Mouse (Mus musculus) heart, adult 2 months (tissue): ENCODE measurements around the gene Zdhhc17. TPM values are rescaled to one million over a fixed set of nuclear protein-coding genes. Genes with fewer than 3 reads are reported as not detected.

Experiments
- DNase-seq, 2 experiments: peaks; one replicate each; pipeline ENCODE4 v3.0.0; 2021
- H3K27ac ChIP-seq: fragments of 200-600 bp; 2 replicates; pipeline ENCODE4 v1.8.1; 2022
- H3K27me3 ChIP-seq: fragments of 200-500 bp; 2 replicates; pipeline ENCODE4 v1.6.1; 2012; ENCODE audit warnings: mild to moderate bottlenecking, low read length, inconsistent platforms, mixed read lengths; ENCODE audit not compliant: control insufficient read depth, insufficient read depth
- H3K36me3 ChIP-seq: fragments of 200-500 bp; 2 replicates; pipeline ENCODE4 v1.6.1; 2012; ENCODE audit warnings: low read length, inconsistent platforms; ENCODE audit not compliant: control insufficient read depth, insufficient read depth
- H3K4me1 ChIP-seq: fragments of 200-500 bp; 2 replicates; pipeline ENCODE4 v1.6.1; 2011; ENCODE audit warnings: low read length; ENCODE audit not compliant: control insufficient read depth, insufficient read depth
- H3K4me3 ChIP-seq: fragments of 200-600 bp; 2 replicates; pipeline ENCODE4 v1.8.1; 2022
- H3K79me2 ChIP-seq: fragments of 200-500 bp; replicated peaks from 2 replicates; pipeline ENCODE4 v1.6.1; 2012; ENCODE audit warnings: mild to moderate bottlenecking, inconsistent platforms, low read length, moderate library complexity, mixed read lengths; ENCODE audit not compliant: control insufficient read depth, insufficient read depth
- H3K9ac ChIP-seq: fragments of 200-500 bp; 2 replicates; pipeline ENCODE4 v1.6.1; 2012; ENCODE audit warnings: low read depth, mild to moderate bottlenecking, control low read depth, inconsistent platforms, low read length, mixed read lengths
- CTCF ChIP-seq: fragments of 200-600 bp; IDR thresholded peaks from 2 replicates; pipeline ENCODE4 v1.8.1; 2022; ENCODE audit warnings: antibody characterized with exemption, mild to moderate bottlenecking, moderate library complexity
- EP300 ChIP-seq: fragments of 200-500 bp; IDR thresholded peaks from 2 replicates; pipeline ENCODE4 v1.6.1; 2011; ENCODE audit warnings: low read depth, low read length, control low read depth; ENCODE audit not compliant: insufficient read depth
- POLR2A ChIP-seq: fragments of 200-500 bp; IDR thresholded peaks from 2 replicates; pipeline ENCODE4 v1.6.1; 2011; ENCODE audit warnings: mild to moderate bottlenecking, low read depth, low read length, control low read depth; ENCODE audit not compliant: insufficient read depth
- WGBS: fragments of 180-500 bp; shearing (Covaris S2); methylation state at CpG from one replicate; pipeline ENCODE4 v1.1.7; 2018; 5-methylcytosine and 5-hydroxymethylcytosine counted together
- intact Hi-C: fragments of 180-260 bp; cut with DNase I; formaldehyde crosslinking; loops from one replicate; pipeline ENCODE4 v1.15.1; 2025
- polyA plus RNA-seq: library from polyadenylated mRNA; depleted of rRNA; stranded (reverse); fragments of >200 nt; gene quantifications from 2 replicates; pipeline ENCODE4 v1.2.3, GENCODE M21; 2012
- total RNA-seq, 2 experiments: library from RNA; stranded (reverse); gene quantifications; 2 replicates each; pipeline ENCODE4 v1.2.3; 2021

Gene Zdhhc17
- total and polyA plus RNA-seq, 3 experiments, result 19.0 to 27.6 (median 20.5) TPM

DNA sequence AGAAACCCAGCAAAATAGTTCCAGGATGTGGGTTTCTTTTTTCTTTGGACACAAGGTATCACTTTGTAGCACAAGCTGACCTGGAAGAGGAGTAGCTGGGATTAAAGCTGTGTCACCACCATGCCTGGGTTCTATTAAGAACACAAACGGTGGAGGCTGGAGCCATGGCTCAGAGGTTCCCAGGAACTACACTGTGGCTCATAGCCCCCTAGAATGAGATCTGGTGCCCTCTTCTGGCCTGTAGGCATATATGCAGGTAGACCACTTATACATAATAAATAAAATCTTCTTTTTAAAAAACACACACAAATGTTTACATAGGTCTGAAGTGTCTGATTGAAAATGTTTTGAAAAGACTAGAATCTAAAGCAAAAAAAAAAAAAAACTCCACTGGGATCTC, 33.9 kb downstream of the Zdhhc17 start:
- no peak overlapping the region for H3K4me3 ChIP-seq
- H3K36me3 ChIP-seq, result no peaks in the 10 kb centered on the region; the same call in 1 of the 2 replicates
- H3K4me1 ChIP-seq, result no peaks in the 10 kb centered on the region
- H3K9ac ChIP-seq, result no peak overlapping the region
- no peaks in the 10 kb centered on the region for H3K27me3 ChIP-seq
- DNase-seq, result peak in 1 of 2 experiments; percentile 26
- WGBS, result 0% methylated on average over 1 of the region's 1 CpGs
- no peak overlapping the region for H3K27ac ChIP-seq
- 0 out of 2 replicates have a peak, but pooled peaks cover 3% of the 10 kb centered on the region for H3K79me2 ChIP-seq
- TF ChIP-seq EP300 (no peak), CTCF (peak; percentile 85)
- intact Hi-C loops, result loop anchor here (1.0 kb wide), 1 partner anchor 182 kb away; no protein-coding TSS in a partner anchor

- Histone ChIP-seq H3K27ac (no peak overlapping the region), H3K27me3 (no peaks in the 10 kb centered on the region), H3K4me3 (no peak overlapping the region), H3K79me2 (0 out of 2 replicates have a peak, but pooled peaks cover 3% of the 10 kb centered on the region), H3K4me1 (no peaks in the 10 kb centered on the region), H3K36me3 (no peaks in the 10 kb centered on the region; the same call in 1 of the 2 replicates), H3K9ac (no peak overlapping the region)
- DNase-seq, result no peak
- TF ChIP-seq EP300, result no peak
- TF ChIP-seq POLR2A, result no peak
- TF ChIP-seq CTCF, result no peak
- WGBS, result 86% methylated on average over 1 of the region's 1 CpGs
- intact Hi-C loops, result loop anchor here (2.0 kb wide), 2 partner anchors 56 to 298 kb away; no protein-coding TSS in a partner anchor
Measured at GRCm38 (mm10) chr10:110974885-110975284, 35.1 kb downstream of the Zdhhc17 start.

GRCm38 (mm10) chr10:110974463-110974862, 35.5 kb downstream of the Zdhhc17 start:
- Histone ChIP-seq H3K79me2 (0 out of 2 replicates have a peak, but pooled peaks cover 3% of the 10 kb centered on the region), H3K36me3 (no peaks in the 10 kb centered on the region; the same call in 1 of the 2 replicates), H3K4me1 (no peaks in the 10 kb centered on the region), H3K9ac (no peak overlapping the region), H3K27me3 (no peaks in the 10 kb centered on the region), H3K27ac (no peak overlapping the region), H3K4me3 (no peak overlapping the region)
- intact Hi-C loops, result loop anchor here (2.0 kb wide), 2 partner anchors 56 to 298 kb away; no protein-coding TSS in a partner anchor
- no peak for TF ChIP-seq POLR2A
- TF ChIP-seq CTCF, result peak; percentile 82
- 31% methylated on average over 3 of the region's 3 CpGs for WGBS
- DNase-seq, result peak; percentile 35 to 51

DNA sequence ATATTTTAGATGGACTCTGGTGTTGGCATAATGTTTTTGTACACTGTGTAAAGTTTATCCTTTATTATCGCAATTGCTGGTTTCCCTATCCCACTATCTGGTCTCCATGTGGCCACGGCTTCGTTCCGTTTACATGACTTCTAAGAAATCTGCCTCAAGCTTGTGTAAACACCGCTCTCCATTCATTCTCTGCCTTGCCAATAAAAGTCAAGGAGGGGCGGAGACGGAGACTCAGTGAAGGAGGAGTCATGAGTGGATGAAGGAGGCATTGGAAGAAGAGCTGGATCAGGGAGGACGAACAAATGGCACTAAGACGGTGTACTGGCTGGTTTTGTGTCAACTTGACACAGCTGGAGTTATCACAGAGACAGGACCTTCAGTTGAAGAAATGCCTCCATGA, 37.9 kb downstream of the Zdhhc17 start:
- no peaks in the 10 kb centered on the region; the same call in 1 of the 2 replicates for H3K36me3 ChIP-seq
- TF ChIP-seq POLR2A (no peak), EP300 (no peak), CTCF (no peak)

DNA sequence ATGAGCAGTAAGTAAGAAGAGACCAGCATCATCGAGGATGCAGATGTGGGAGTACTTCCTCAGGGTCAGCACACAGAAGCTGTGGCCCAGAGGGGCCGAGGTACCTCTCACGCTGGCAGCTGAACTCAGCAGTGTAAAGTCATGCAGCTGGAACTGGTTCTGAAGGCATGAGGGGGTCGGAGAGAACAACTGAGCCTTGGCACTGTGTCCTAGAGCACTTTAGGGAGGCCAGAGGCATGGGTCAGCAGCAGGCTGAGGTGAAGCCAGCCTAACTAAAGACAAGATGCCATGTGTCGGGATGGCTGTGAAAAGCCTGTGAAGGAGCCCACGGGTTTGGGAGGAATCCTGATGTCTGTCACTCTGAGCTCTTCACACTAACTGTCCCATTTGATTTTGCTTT, 38.5 kb downstream of the Zdhhc17 start:
- Histone ChIP-seq H3K79me2 (0 out of 2 replicates have a peak, but pooled peaks cover 3% of the 10 kb centered on the region), H3K27me3 (no peaks in the 10 kb centered on the region), H3K4me1 (no peaks in the 10 kb centered on the region), H3K27ac (no peak overlapping the region), H3K36me3 (no peaks in the 10 kb centered on the region; the same call in 1 of the 2 replicates), H3K9ac (no peak overlapping the region), H3K4me3 (no peak overlapping the region)
- 62% methylated on average over 6 of the region's 6 CpGs for whole genome bisulfite sequencing
- TF ChIP-seq POLR2A, result no peak
- no peak for TF ChIP-seq CTCF
- TF ChIP-seq EP300, result no peak
- intact Hi-C loops, result no loop called here
- DNase-seq, result no peak

More for the DNA sequence above, 37.9 kb downstream of the Zdhhc17 start:
- H3K9ac ChIP-seq, result no peak overlapping the region
- 74% methylated on average over 9 of the region's 9 CpGs for WGBS
- H3K27ac ChIP-seq, result no peak overlapping the region
- H3K27me3 ChIP-seq, result no peaks in the 10 kb centered on the region
- intact Hi-C loops, result no loop called here
- H3K4me3 ChIP-seq, result no peak overlapping the region
- DNase-seq, result no peak
- 0 out of 2 replicates have a peak, but pooled peaks cover 3% of the 10 kb centered on the region for H3K79me2 ChIP-seq
- no peaks in the 10 kb centered on the region for H3K4me1 ChIP-seq

DNA sequence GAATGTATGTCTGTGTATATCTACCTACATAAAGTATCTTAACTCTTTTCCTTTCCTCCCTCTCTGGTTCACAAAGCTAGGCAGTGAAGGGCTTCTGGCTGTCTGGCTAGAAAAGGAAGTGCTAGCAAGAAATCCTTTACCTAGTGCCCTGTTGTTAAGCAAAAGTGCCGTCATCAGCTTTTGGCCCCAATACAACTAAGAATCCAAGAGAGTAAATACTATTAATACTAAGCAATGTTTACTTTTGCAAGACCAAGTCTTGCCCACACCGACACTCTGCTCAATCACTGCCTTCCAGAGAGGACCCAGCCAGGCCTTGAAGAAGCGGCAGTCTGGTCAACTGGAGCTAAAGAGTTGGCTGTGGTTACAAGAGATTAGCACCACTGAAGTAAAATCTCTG, 38.9 kb downstream of the Zdhhc17 start:
- Histone ChIP-seq H3K27ac (no peak overlapping the region), H3K27me3 (no peaks in the 10 kb centered on the region), H3K79me2 (0 out of 2 replicates have a peak, but pooled peaks cover 3% of the 10 kb centered on the region), H3K4me3 (no peak overlapping the region), H3K9ac (no peak overlapping the region), H3K4me1 (no peaks in the 10 kb centered on the region), H3K36me3 (no peaks in the 10 kb centered on the region; the same call in 1 of the 2 replicates)
- no peak for DNase-seq
- intact Hi-C loops, result no loop called here
- TF ChIP-seq POLR2A (no peak), CTCF (no peak), EP300 (no peak)
- WGBS, result 84% methylated on average over 3 of the region's 3 CpGs
